Mouse (Mus musculus): ENCODE data around the gene Nxpe3. TPM values are rescaled to one million over a fixed set of nuclear protein-coding genes. Genes with fewer than 3 reads are reported as not detected.
A peak's percentile ranks its signal among the peaks of the same experiment; 100 is the strongest.
"Not testable (repeated sequence)": the region's sequence is repeated elsewhere in the genome, so short reads cannot be mapped to it uniquely, and the experiment has no call there.

The Nxpe3 gene
- total RNA-seq, 2 experiments from 2014 or later, result 4.4 to 6.3 TPM

DNA sequence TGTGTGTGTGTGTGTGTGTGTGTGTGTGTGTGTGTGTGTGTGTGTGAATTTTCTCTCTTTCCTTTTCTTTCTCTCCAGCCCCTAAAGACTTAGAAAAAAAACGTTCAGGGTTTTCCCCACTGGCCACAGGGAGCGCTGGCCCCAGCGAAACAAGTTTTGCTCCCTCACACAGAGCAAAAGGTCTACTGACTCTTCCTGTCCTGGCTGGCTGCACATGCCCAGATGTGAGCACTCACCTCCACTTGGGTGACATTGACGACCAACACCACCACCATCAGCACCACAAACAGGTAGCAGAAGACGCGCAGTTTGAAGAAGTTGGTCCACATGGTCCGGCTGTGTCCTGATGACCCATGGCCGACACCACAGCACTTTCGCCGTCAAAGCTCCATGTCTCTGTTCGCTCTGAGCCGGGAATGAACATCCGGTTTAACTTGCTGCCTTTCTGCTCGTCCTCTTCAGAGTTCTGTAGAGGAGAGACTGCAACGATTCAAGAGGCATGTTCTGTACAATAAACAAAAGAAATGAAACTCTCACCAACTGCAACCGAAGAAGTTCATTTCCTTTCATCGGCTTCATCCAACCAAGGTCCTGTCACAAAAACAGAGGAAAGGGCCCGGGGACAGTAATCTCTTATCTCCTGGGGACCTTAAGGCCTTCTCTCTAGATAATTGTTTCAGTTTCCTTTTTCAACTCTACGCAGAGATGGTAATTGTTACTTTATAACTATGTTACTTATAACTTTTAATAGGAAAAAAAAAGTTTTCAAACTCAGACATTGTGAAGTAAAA, 4.5 kb downstream of the Nxpe3 start:
- no peak for ATAC-seq (replicated peaks; ENCODE audit: poor library complexity)

DNA sequence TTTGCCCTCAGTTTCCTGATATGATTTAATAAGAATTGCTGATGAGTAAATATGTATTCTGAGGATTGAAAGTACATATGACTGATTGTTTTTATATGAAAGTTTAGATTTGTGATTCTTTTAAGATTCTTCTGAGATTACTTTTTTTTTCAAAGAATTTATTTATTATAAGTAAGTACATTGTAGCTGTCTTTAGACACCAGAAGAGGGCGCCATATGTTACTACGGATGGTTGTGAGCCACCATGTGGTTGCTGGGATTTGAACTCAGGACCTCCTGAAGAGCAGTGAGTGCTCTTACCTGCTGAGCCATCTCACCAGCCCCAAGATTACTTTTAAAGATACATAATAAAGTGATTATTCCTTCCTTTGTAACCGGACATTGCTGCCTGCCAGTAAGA, 5.6 kb downstream of the Nxpe3 start:
- ATAC-seq (replicated peaks; ENCODE audit: poor library complexity), result no peak

GRCm38 (mm10) chr16:55888584-55888960, 6.5 kb downstream of the Nxpe3 start:
- ATAC-seq (replicated peaks; ENCODE audit: poor library complexity), result no peak

DNA sequence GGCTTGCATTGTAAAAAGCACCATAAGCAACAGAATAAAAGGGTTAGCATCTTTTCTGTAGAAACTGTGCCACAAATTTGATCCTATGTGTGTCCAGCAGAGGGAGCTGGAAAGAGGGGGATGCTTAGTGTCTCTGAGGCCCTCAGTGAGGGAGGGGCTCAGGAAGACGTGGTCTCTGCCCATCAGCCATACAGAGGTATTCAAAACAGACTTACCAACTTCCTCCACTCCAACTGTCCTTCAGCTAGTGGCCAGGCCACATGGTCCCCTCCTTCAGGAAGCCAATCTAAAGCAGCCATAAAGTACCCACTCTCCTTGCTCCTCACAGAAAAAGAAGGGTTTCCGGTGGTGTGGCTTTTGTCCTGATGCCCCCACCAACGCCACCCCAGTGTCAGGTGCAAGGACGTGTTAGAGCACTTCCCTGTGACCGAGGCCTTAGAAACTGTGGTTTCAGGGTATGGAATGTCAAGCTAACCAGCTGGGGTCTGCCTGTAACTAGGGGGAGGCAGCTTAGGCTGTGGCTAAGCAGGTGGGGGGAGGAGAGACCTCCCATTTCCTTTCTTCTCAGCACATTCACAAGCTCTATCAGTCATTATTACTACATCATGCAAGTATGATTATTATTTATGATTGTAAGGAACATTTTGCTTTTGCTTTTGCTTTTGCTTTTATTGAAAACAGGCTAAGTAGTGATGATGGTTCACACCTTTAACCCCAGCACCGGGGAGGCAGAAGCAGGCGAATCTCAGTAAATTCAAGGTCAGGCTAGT, 7.1 kb downstream of the Nxpe3 start:
- ATAC-seq (replicated peaks; ENCODE audit: poor library complexity), result peak; percentile 89

- ATAC-seq (replicated peaks; ENCODE audit: poor library complexity), result no peak
Observed at GRCm38 (mm10) chr16:55884246-55884645, 10.8 kb downstream of the Nxpe3 start.

DNA sequence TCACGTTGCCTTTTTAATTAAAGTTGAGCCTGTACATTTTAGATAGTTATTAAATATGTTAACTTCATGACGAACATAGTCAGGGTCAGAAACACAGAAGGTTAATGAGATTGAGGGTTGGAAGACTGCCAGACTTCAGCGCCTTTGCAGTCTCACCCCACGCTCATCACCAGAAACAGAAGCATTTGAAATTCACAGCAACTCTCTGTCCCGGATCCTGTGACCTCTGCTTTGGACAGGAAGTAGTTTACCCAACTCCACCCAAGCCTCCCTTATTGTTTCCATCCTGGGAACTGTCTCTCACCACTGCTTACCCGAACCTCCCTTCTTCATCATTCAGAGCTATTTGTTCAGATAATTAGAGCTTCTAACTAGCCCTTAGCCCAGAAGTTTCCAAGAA, 19.1 kb downstream of the Nxpe3 start:
- ATAC-seq (replicated peaks; ENCODE audit: poor library complexity), result peak; percentile 57

GRCm38 (mm10) chr16:55863832-55864231, 31.3 kb downstream of the Nxpe3 start:
- no peak for ATAC-seq (replicated peaks; ENCODE audit: poor library complexity)

- ATAC-seq (replicated peaks; ENCODE audit: poor library complexity), result peak; percentile 98
Observed at GRCm38 (mm10) chr16:55863149-55863815, 31.8 kb downstream of the Nxpe3 start.

DNA sequence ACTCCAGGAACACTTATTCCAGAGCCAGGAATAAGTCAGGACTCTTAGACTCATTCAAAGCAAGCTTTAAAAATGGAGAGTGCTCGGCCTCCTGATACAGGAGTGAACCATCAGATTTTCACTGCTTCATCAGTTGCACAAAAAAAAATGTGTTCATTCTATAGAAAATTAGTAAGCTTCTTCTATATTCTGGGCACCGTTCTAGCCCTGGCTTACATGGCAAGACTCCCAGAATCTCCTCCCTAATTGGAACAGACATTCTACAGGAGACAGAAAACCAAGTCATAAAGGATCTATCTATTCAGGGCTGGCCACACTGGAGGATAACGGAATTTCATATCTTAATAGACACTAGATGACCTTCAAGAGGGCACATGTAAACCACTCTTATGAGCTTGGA, 34.0 kb downstream of the Nxpe3 start:
- ATAC-seq (replicated peaks; ENCODE audit: poor library complexity), result no peak

DNA sequence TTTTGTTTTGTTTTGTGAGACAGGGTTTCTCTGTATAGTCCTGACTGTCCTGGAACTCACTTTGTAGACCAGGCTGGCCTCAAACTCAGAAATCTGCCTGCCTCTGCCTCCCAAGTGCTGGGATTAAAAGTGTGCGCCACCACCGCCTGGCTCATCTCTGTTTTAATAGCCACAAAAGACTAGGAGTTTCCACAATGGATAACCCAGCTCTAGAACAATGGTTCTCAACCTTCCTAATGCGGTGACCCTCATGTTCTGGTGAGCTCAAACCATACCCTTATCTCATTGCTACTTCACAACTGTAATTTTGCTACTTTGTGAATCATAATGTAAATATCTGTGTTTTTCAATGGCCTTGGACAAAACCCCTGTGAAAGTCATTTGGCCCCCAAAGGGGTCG, 35.7 kb downstream of the Nxpe3 start:
- not testable (repeated sequence) for ATAC-seq (replicated peaks; ENCODE audit: poor library complexity)

DNA sequence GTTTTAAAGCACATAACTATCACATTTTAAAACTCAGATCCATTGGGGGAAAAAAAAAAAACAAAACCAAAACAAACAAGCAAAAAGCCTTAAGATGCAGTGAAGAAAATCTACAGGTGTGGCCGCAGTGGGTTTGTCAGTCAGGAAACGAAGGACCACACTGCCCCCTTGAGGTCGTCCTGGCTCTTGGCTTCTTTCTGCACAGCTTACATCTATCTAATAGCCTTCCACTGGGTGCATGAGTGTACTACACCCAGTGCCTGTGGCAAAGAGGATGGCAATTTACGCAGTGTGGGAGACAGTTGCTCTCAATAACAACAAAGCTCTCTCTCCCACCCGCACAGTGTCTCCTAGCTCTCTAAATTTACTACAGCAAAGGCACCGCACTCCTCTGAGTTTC, 36.6 kb downstream of the Nxpe3 start:
- ATAC-seq (replicated peaks; ENCODE audit: poor library complexity), result peak; percentile 96

GRCm38 (mm10) chr16:55852943-55853727, 42.0 kb downstream of the Nxpe3 start:
- ATAC-seq (replicated peaks; ENCODE audit: poor library complexity), result peak; percentile 95

DNA sequence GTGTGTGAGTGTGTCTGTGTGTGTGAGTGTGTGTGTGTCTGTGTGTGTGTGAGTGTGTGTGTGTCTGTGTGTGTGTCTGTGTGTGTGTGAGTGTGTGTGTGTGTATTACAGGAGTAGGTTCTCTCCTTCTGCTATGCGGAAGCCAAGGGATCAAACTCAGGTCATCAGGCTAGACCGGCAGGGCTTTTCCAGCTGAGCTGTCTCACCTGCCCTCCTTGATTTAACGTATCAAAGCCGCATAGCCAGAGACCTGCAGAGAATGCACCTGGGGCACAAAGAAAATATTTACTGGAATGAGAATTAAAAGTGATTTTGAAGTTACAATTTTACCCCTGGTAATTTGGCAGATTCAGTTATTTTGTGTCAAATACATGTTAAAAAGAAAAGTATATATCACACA, 42.6 kb downstream of the Nxpe3 start:
- no peak for ATAC-seq (replicated peaks; ENCODE audit: poor library complexity)

GRCm38 (mm10) chr16:55850485-55850884, 44.6 kb downstream of the Nxpe3 start:
- ATAC-seq (replicated peaks; ENCODE audit: poor library complexity), result no peak

DNA sequence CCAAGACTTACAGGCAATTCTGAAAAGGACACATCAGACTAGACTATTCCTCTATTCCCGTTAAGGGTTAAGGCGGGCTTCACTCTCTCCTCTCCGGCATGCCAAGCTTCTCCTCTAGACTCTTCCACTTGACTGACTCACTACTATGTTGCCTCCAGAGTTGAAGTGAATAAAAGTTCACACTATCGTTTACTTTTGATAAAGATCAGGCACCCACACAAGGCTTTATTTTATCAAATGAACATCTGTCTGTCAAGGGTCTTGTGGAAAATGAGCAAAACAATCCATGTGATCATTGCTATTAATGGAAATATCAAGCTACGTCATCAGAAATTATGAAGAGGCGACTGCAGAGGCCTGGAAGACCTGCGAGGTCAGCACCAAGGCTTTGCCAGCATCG, 47.4 kb downstream of the Nxpe3 start:
- no peak for ATAC-seq (replicated peaks; ENCODE audit: poor library complexity)

GRCm38 (mm10) chr16:55844847-55845246, 50.2 kb downstream of the Nxpe3 start:
- no peak for ATAC-seq (replicated peaks; ENCODE audit: poor library complexity)

DNA sequence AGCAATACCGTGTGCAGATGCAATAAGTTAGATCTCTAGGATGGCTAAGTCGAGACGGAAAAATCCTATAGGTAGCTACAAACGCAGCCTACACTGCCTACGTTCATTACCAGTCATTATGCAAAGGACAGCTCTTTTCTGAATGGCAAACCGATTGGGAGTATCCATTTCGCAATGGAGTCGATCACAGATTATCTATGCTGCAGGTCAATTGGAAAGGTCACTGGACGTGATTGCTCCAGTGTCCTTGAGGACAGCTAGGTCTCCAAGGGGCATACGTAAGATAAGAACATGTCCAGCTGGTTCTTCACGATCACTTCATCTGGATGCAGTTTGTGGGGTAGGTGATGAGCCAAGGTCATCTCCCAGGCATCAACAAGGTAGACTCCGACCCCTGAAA, 51.2 kb downstream of the Nxpe3 start:
- ATAC-seq (replicated peaks; ENCODE audit: poor library complexity), result no peak

GRCm38 (mm10) chr16:55843134-55843533, 52.0 kb downstream of the Nxpe3 start:
- ATAC-seq (replicated peaks; ENCODE audit: poor library complexity), result no peak

DNA sequence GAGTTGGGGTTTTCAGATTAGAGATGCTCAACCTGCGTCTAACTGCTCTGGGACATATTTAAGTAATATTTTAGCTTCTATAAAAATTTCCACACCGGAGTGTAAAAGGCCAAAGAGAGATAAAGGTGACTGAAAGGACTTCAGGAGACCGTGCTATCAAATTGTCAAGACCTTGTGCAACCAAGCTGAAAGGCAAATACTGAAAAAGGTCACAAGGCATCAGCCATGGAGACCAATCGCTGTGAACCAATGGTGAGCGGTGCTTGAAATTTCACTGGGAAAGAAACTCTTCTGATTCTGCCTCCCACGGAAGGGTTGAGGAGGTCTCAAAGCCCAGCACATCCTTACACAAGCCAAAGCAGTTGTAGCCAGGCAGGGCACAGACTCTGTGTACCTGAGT, 53.6 kb downstream of the Nxpe3 start:
- ATAC-seq (replicated peaks; ENCODE audit: poor library complexity), result no peak

GRCm38 (mm10) chr16:55838510-55839474, 56.3 kb downstream of the Nxpe3 start, which contains the start of gene Nfkbiz:
TSS of gene Nfkbiz (minus strand) at chr16:55838899.
- ATAC-seq (replicated peaks; ENCODE audit: poor library complexity), result peak; percentile 81
